Mouse (Mus musculus) cerebellum, adult 8-10 months (tissue): ENCODE results near the gene Znrf4.

Experiments used
- DNase-seq: peaks from one replicate; pipeline ENCODE4 v3.0.0; 2022

Gene Znrf4

DNA sequence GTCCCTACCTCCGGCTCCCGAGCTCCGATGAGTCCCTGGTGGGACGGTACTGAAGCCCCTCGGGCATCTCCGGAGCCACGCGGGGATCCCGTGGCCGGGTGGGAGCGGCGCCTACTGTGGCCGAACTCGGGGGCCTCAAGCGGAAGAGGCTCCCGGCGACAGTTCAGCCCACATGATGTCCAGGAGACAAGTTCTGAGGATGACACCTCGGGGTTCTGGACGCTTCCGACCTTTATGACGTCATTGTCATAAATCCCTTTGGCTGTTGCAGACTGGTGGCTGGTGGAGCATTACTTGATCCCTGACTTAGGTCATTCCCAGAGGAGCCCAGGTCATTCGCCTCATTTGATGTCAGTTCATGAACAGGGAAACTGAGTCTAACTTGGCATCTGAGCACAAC is at the start of gene Znrf4:
TSS of gene Znrf4 (minus strand) at position 122 of the 400 bp plus-strand sequence.
- no peak for DNase-seq

DNA sequence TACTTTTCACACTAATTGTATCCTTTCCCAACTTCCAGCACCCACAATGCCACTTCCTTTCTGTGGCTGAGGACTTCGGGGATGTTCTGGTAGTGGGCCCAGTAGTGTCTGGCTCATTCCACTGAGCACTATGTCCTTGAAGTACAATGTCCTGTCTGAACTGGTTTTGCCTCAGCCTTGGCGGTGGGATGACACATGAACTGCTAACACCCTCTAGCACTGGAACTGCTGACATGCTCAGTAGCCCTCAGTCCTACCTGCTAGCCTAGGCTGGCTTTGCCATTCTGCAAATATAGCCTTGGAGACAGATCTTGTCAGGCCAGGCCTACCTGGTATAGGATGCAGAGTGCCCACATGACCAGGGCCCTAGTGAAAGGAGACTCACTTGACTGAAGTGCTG is 49.6 kb upstream of the Znrf4 start:
- no peak for DNase-seq

DNA sequence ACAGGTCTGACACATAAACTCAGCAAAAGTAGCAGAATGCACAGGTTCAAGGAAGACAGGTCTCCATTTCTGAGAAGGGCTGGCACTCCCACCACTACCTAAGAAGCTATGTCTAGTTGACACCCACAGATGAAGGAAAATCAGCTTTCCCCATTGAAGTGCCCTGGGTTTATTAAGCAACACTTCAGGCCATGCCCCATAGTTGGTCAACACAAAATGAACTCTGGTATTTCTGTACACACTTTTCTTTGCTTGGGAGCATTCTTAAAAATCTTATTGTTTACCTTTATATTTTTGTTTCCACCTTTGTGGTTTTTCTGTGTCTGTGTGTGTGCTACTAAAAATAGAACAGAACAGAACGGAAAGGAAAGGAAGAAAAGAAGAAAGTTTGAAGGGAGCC is 47.9 kb upstream of the Znrf4 start:
- no peak for DNase-seq

DNA sequence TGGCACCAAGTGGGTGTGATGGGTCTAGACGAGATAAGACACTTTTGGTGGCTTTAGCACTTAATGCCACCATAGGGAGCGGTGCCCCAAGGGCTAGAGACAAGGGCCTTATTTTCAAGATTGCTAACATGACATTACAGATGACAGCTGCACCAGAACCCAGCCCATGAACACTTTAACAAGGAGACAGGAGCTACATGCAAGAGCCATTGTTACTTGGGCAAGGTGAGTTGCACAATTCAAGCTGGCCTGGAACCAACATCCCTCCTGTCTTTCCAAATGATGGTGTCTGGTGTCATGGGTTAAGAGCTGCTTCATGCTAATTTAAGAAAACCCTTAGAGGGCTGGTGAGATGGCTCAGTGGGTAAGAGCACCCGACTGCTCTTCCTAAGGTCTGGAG is 47.2 kb upstream of the Znrf4 start:
- DNase-seq, result no peak

DNA sequence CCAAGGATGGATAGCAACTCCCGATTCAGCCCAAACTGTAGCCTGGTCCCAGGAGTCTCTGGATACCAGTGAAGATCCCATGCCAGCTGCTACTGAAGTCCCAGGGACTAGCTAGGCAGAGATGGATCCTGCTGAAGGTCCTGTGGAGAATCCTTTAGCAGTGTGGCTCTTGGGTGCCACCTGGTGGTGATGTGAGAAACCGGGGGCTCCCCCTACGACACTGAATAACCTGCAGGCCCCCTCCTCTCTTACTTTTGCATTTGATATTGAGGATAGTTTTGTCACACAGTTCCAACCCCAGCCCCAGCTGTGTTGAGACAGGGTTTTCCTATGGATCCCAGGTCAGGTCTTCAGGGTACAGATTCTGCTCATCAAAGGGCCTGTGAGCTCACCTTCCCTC is 46.2 kb upstream of the Znrf4 start:
- DNase-seq, result peak; percentile 71

DNA sequence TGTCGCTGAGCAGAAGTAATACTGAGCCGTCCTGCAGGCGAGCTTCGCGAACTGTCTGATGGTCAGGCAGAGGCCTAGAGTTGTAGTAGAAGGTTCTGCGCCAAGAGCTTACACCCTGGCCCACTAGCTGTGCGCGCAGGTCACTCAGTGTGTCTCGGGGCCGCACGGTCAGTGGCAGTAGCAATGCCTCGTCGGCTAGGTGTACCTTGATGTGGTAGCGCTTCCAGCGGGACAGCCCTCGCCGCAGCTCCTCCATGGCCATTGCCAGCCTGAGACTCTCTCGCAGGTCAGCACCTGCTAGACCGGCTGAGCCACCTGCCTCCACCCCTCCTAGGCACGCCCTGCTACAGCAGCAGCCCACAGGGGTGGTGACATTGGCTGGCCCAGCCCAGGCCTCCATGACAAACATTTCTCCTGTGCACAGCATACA is 41.9 kb upstream of the Znrf4 start, which contains the start of gene Gm20219:
TSS of gene Gm20219 (minus strand) at position 266 of the 430 bp plus-strand sequence.
- DNase-seq, result no peak

DNA sequence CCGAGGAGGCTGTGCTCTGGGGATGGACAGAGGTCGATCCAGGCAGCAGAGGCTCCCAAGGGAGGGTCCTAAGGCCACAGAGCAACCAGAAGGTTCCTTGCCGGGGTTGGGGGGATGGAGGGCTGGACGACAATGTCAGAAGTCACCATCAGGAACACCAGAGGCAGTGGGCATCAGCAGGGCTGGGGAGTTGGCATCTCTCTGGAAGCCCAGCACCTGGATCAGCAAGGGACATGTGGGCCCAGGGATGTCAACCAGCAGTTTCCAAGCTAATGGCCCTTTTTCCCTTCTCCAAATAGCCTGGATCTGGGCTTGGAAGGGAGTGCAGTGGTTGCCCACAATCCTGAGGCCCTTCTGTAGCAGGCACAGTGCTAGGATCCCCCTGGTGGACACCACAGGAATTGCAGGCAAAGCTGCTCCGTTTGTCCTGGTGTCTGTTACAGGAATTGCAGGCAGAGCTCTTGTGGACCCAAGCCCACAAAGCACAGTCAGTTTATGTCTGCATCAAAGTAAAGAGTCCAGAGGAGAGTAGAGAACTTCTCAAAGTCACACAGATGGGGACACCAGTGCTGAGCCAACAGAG is 40.6 kb upstream of the Znrf4 start:
- peak; percentile 75 for DNase-seq

DNA sequence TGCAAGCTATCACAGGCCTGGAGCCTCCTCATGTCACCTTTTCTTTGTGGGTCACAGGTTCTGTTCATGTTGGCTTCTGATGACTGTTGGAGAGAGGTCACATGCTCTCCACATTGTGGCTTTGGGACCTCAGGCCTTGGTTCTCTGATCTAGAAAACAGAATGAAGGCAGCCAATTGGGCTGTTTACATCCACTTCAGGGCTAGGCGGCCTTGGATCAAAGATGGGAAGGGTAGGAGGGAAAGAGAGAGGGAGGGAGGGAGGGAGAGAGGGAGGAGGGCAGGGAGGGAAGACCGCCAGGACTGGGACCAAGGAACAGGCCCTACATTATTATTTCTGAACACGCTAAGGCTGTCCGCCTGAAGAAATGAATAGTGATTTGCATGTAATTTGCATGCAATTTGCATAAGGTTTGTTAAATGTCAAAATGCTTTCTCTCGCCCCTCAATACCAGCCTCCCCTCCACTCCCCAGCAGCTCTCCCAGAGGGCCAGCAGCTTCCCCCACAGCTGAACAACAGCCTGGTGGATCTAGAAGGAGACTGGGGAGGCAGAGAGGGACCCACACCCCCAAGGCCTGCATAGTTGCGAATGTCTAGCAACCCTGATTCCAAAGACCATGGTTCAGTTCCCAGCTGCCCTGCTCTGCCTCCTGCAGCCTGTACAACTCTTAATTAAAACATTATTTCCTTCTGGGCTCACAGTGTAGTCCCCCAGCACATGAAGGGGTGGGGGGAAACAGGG is 39.8 kb upstream of the Znrf4 start:
- no peak for DNase-seq

DNA sequence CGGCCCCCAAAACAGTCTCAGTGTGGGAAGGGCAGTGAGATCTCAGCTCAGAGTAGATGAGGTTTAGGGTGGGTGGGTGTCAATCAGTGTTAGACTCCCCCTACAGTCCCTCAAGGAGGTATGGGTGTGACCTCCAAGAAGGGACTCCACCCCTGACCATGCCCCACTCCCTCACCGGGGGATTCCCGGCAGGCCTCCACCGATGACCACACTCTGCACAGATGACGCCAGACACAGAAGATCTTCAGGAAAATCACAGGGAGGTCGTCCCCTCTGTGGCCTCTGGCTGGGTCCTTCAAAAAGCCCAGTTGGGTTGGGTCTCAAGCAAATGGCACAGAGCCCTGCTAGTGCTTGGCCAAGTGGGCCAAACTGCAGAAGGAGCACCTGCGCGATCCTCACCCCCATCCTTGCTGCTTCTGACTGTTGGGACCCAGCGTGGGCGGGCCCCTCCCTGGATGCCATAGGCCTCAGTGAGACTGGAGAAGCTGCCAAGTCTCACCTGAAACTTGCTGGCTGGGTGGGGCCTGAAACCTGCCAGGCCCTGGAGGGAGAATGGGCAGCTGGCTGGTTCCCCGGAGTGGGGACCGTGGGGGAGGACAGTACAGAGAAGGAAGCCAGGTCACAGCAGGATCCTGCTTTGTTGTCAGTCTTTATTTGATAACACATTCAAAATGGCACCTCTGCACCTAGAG is 38.7 kb upstream of the Znrf4 start:
- DNase-seq, result no peak

DNA sequence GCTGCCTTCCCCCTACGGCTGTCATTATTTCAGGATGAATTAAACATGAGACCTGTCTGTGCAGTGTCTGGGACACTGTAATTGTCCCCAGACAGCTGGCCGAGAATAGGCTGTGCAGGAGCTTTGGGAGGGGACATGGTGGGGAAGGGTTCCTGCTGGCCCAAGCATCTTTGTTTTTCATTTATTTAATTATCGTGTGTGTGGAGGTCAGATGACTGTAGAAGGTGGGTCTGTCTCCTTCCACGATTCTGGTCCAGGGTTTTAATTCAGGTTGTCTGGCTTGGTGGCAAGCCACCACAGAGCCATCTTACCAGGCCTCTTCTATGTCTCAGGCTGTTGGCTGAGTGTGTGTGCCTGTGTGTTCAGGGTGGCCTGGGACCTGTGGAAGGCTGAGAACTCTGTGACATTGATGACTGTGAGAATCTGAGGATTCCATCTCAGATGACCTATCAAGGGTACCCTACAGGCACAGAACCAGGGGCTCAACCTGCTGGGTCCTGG is 36.4 kb upstream of the Znrf4 start:
- no peak for DNase-seq

DNA sequence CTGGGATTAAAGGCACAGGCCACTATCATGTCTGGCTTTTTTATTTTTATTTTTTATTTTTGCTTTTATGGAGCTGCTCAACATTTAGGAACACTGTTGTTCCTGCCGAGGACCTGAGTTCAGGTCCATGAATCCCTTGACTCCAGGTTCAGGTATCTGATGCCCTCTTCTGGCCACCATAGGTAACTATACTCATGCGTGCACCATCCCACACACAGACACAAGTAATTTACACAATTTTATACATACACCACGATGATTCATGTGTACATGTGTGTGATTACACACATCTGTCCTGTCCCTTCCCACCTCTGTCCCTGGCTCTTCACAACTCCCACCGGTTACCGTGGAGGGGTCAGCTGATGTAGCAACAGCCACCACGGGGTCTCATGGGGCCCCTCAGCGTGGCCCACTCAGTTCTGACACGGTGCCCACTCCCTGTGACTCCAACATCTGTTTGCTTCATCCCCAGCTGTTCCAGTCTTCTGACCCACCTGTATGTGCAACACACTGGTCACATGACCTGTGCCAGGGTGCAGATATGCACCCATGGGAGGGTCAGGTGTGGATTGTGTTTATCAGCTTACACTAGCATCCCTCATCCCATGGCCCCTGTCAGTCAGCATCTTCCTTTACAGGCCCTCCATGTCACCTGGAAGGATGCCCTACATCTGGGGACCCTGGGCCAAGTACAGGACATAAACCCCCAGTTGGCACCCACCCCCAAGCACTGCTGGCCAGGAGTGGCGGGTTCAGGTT is 35.8 kb upstream of the Znrf4 start:
- DNase-seq, result no peak

DNA sequence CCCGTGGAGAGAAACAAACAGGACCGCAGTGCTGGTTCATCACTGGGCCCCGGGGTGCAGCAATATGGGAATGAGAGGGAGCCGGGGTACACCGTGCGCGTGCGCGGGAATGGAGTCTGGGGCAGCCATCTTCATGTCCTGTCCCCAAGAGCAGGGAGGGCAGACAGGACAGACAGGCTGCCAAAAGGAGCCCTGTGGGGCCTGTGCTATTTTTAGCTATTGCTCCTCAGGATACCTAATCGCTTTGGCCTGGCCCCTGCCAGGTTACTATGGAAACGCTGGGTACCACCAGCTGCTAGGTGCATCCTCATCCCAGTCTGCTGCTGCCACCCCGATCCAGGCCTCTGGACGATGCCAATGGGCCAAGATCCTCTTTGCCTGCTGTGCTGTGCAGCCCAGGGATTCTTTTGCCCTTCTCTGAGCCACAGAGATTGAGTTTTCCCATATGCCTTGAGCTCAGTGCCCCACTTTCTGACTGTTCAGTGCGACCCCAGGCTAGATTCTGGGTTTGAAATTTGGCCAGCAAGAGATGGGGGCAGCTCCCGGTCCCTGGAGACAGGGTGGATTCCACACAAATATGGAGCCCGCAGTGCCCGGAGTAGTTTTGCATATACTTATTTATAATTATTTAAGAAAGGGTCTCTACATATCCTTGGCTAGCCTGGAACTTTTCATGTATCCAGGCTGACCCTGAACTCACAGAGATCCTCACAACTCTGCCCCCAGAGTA is 35.0 kb upstream of the Znrf4 start:
- peak; percentile 80 for DNase-seq

DNA sequence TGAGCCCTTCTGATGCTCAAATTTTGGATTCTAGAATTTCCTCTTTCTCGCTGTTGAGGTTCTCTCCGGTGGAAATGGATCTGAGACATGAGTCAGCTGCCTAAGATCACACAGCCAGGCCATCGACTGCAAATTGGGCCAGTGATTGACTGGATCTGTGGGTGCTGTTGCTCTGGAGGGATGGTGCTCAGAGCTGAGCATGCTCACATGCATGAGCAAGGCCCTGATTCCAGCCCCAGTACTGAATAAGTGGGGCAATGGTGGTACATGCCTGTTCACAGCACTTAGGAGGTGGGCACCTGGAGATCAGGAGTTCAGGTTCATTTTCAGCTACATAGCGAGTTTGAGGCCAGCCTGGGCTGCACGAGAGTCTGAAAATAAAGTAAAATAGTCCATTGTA is 34.3 kb upstream of the Znrf4 start:
- no peak for DNase-seq

DNA sequence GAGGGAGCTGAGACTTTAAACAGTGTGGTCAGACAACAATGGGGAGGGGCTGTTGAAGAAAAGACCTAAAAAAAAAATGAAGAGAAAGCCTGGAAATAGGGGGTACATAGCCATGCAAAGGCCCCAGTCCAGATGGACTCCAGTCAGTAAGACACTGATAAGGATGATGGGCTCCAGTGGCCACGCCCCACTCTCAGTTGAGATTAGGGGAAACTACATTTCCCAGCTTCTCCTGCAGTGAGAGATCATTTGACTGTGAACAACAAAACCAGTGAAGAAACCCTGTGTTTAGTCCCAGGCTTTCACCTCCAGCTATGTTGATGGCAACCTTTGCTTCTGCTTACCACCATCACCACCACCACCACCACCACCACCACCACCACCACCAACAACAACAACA is 33.7 kb upstream of the Znrf4 start:
- no peak for DNase-seq

DNA sequence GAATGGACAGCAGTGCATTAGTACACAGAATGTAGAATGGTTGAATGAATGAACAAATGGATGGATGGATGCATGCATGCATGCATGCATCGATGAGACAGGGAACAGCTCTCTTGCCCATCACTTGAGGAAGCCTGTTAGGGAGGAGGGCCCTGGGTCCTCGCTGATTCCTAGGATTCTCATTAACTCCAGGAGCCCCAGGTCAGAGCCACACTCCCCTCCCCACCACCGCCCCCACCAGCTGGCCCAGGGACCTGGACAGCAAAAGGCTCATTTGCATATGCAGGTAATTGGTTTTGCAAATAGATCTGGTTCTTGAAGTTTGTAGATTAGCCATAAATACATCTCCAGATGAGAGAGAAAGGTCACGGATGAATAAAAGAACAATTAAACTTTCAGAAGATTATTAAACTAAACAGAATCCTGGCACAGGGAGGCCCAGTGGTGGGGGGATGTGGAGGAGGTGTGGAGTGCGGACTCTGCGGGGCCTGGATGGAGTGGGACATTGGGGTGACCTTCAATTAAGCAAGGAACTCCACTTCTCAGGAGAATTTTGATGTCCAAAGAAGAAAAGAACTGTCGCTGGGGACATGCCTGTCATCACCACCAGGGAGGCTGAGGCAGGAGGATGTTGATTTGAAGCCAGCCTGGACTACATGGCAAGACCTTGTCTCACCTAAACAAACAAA is 32.6 kb upstream of the Znrf4 start:
- no peak for DNase-seq

DNA sequence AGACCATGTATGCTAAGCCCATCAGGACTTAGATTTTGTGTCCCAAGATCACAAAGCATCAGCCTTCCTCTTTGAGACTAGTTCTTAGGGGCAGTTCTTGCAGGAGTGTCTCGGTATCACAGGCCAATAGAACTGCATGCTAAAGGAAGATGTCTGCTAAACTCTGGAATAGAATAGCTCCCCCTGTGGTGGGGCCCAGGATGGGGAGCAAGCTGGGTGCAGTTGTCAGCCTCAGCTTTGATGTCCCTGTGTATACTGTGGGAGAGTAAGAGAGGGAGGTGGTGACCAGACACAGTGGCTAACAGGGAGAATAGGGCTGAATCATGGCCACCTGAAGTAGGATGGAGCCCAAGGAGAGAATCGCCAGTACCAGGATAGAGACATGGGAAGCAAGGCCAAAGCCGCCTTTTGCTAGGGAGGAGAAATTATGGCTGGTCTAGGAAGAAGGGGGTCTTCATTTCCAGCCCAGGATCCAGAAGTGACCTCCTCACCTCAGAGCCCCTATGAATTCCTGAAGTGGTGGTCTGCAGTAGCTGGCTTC is 31.5 kb upstream of the Znrf4 start:
- DNase-seq, result no peak

DNA sequence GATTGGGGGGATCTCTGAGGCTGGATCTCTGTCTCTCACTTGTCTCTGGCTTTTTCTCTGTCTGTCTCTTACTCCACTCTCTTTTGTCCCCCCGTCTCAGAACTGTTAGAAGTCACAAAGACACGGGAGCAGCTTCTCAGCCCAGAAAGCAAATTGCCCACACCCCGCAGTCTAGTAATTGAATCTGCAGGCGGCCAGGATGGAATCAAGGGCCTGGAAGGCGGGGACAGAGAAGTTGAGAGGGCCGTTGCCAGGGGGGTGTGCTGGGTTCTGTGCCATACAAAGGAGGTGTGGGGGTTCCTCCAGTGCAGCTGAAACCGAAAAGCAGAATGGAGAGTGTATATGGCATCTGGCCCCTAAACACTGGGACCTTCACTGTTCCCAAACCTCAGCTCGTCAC is 30.5 kb upstream of the Znrf4 start:
- DNase-seq, result no peak

DNA sequence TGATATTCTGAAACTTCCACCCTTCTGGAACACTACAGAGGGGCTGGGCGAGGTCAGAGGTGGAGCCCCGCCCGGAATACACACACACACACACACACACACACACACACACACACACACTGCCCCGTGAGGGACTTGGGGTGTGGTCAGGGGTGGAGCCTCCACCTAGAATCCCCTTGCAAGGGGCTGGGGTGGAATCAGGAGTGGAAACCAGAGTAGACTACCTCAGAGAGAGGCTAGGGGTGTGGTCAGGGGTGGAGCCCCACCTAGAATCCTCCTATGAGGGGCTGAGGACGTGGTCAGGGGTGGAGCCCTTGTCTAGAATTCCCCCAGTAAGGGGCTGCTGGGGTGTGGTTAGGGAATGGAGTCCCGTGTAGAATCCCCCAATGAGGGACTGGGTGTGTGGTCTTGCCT is 28.3 kb upstream of the Znrf4 start:
- no peak for DNase-seq

DNA sequence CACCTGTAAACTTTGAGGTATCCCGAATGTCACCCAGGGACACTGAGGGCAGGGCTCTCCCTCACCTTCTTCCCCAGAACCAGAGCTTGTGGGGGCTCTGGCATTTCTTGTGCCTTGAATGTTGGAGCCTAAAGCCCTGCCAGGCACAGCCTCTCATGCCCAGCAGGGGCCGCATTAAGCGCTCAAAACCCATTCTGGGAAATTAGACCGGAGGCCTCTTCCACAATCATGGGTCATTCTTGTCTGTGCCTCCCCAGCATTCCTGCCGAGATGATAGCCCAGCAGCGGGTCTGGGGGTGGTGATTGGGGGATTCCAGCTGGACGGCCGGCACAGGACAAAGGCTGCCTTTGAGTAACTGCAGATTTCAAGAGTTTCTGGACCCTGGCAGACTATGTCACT is 25.7 kb upstream of the Znrf4 start:
- no peak for DNase-seq

DNA sequence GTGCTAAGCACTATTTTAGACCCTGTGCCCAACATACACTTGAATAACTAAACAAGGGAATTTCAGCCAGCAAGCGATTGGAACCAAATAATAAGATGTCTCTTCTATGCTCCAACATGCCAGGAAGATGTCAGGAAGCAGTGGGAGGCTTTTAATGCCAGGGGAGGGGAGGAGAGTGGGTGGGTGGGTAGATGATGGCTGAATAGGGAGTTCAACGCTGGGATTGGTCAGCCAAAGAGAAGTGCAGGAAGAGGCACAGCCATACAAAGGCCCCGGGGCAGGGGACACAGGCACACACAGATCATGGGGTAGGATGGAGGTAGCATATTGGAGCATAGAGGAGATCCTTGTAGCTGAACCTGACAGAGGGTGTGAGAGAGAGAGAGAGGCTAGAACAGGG is 24.6 kb upstream of the Znrf4 start:
- DNase-seq, result no peak

DNA sequence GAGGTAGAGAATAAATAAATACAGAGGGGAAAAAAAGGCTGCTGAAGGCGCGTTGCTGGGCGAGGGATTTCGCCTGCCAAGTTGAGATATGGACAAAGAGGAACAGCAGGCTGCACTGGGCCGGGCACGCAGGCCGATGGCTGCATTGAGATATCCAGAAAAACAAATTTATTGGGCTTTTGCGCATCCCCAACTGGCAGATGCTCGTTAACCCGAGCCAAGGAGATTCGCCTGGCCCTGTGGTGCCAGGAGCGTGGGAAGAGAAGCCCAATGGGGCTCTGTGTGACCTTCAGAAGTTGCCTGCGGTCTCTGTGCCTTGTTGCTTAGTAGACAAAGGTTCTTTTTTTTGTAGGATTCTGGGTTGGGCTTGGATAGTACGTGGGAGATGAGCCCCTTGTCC is 24.0 kb upstream of the Znrf4 start:
- no peak for DNase-seq

DNA sequence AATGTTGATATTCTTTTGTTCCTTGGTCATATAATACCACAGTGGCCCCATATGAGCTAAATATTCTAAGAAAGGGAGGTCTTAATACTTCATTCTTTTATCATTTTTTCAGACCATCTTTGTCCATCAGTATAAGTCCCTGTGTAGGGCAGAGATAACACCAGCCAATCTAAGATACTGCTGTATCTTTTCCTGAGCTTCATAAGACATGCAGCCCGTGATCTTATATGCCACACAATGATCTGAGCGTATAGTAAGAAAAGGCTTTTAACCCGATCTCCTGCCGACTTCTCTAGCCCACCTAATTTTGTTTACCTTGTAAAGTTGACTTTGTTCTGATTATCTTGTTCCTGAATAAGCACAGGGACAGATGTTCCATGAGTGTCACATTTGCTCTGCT is 12.7 kb upstream of the Znrf4 start:
- DNase-seq, result no peak
